Mouse (Mus musculus) neural tube, embryonic 14.5 days (tissue): ENCODE results near the gene Rtn3. TPM values are rescaled to one million over a fixed set of nuclear protein-coding genes. Genes with fewer than 3 reads are reported as not detected.
A peak's percentile ranks its signal among the peaks of the same experiment; 100 is the strongest.

Experiments
- ATAC-seq: fragments of 200-750 bp; cut with Nextera tagmentation; 2 replicates; pipeline ENCODE4 v1.8.0; 2017; ENCODE audit warnings: low read depth, mild to moderate bottlenecking, moderate TSS enrichment, moderate library complexity
- H3K27ac ChIP-seq: fragments of 300-500 bp; sonication (generic); 2 replicates; pipeline ENCODE4 v1.5.1; 2014; ENCODE audit warnings: low read depth, mild to moderate bottlenecking, control low read depth, low read length, moderate library complexity, mixed read lengths
- H3K27me3 ChIP-seq: fragments of 300-500 bp; sonication (generic); 2 replicates; pipeline ENCODE4 v1.6.1; 2014; ENCODE audit warnings: low read length; ENCODE audit not compliant: control insufficient read depth, insufficient read depth
- H3K36me3 ChIP-seq: fragments of 300-500 bp; sonication (generic); 2 replicates; pipeline ENCODE4 v1.6.1; 2014; ENCODE audit warnings: low read length, mixed read lengths; ENCODE audit not compliant: control insufficient read depth, insufficient read depth
- H3K4me1 ChIP-seq: fragments of 300-500 bp; sonication (generic); 2 replicates; pipeline ENCODE4 v1.6.1; 2014; ENCODE audit warnings: low read length; ENCODE audit not compliant: control insufficient read depth, insufficient read depth
- H3K4me2 ChIP-seq: fragments of 300-500 bp; sonication (generic); 2 replicates; pipeline ENCODE4 v1.6.1; 2014; ENCODE audit warnings: mild to moderate bottlenecking, low read depth, low read length, control low read depth
- H3K4me3 ChIP-seq: fragments of 300-500 bp; sonication (generic); 2 replicates; pipeline ENCODE4 v1.5.1; 2014; ENCODE audit warnings: low read depth, low read length, control low read depth, mixed read lengths
- H3K9ac ChIP-seq: fragments of 300-500 bp; sonication (generic); replicated peaks from 2 replicates; pipeline ENCODE4 v1.6.1; 2014; ENCODE audit warnings: low read depth, mild to moderate bottlenecking, control low read depth, low read length, mixed read lengths
- H3K9me3 ChIP-seq: fragments of 300-500 bp; sonication (generic); 2 replicates; pipeline ENCODE4 v1.6.1; 2016; ENCODE audit warnings: low read length; ENCODE audit not compliant: control insufficient read depth
- WGBS: fragments of 180-500 bp; shearing (Covaris S2); extraction: QIAGEN DNeasy Blood & Tissue Kit; methylation state at CpG from one replicate; pipeline ENCODE4 v1.1.7; 2014; 5-methylcytosine and 5-hydroxymethylcytosine counted together
- polyA plus RNA-seq: library from polyadenylated mRNA; unstranded; fragments of >200 nt; fragmentation: Nextera tagmentation; extraction: Ambion mirVana; gene quantifications from 2 replicates; pipeline ENCODE4 v1.2.1, GENCODE M21; 2014

Gene Rtn3
- polyA plus RNA-seq, 1 experiment from 2014 or later = 576 TPM

GRCm38 (mm10) chr19:7438295-7438694 lies 44.8 kb downstream of the Rtn3 start:
- no peaks in the 10 kb centered on the region for H3K9me3 ChIP-seq
- ATAC-seq = no peak
- no peak overlapping the region for H3K27ac ChIP-seq
- no peak overlapping the region for H3K9ac ChIP-seq
- H3K4me3 ChIP-seq = no peak overlapping the region
- peaks cover 10% of the 10 kb centered on the region; the same call in 1 of the 2 replicates for H3K36me3 ChIP-seq
- H3K4me1 ChIP-seq = no peaks in the 10 kb centered on the region
- H3K4me2 ChIP-seq = no peak overlapping the region
- no peaks in the 10 kb centered on the region for H3K27me3 ChIP-seq

GRCm38 (mm10) chr19:7436061-7436970 lies 46.8 kb downstream of the Rtn3 start:
- H3K27me3 ChIP-seq = no peaks in the 10 kb centered on the region
- no peak overlapping the region for H3K9ac ChIP-seq
- no peak overlapping the region for H3K4me3 ChIP-seq
- no peak overlapping the region for H3K27ac ChIP-seq
- no peak overlapping the region for H3K4me2 ChIP-seq
- peaks cover 29% of the 10 kb centered on the region for H3K36me3 ChIP-seq
- no peaks in the 10 kb centered on the region for H3K4me1 ChIP-seq
- no peaks in the 10 kb centered on the region for H3K9me3 ChIP-seq
- ATAC-seq = peak; percentile 57; the same call in 1 of the 2 replicates
- whole genome bisulfite sequencing = 79% methylated on average over 5 of the region's 5 CpGs

DNA sequence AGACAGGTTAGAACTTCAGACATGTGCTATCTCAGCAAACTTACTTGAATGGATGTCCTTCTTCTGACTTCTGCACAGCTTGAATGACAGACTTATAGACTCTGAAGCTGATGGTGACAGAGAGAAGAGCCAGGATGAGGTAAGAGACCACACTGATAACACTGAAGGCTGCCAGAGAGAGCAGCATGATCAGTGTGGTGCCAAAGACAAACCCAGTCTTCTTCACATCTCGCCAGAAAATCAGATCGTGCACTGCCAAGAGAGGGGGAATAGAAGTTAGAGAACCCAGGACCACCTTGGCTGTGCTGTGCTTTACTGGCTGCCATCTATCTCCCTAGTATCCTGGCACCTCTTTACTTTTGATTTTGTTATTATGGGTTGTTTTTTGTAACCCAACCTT lies 48.2 kb downstream of the Rtn3 start:
- Histone ChIP-seq H3K4me2 (no peak overlapping the region), H3K4me3 (no peak overlapping the region), H3K9me3 (no peaks in the 10 kb centered on the region), H3K36me3 (peaks cover 42% of the 10 kb centered on the region), H3K27me3 (no peaks in the 10 kb centered on the region), H3K27ac (no peak overlapping the region), H3K4me1 (no peaks in the 10 kb centered on the region), H3K9ac (no peak overlapping the region)
- no peak for ATAC-seq
- 91% methylated on average over 2 of the region's 2 CpGs for WGBS

DNA sequence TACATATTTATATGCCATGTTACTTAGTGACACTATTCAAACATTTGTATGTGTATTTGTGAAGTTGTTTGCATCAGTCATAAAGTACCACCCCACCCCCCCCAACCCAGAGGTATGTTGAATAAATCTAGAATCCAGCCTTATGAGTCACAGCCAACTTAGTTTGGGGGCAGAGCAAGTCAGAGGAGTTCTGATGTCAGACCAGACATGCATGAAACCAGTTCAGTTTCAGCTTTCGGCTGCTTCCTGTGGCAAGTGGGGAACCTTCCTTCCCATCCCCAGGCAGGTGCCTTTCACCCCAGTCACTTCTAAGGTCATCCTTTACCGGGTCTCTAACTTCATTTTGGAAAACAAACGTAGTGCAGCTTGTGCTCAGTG lies 57.7 kb downstream of the Rtn3 start:
- peak overlapping the region; percentile 91; the same call in 1 of the 2 replicates for H3K4me2 ChIP-seq
- no peak overlapping the region for H3K4me3 ChIP-seq
- no peaks in the 10 kb centered on the region for H3K9me3 ChIP-seq
- no peak overlapping the region for H3K9ac ChIP-seq
- WGBS = 54% methylated on average over 3 of the region's 3 CpGs
- peaks cover 54% of the 10 kb centered on the region for H3K36me3 ChIP-seq
- ATAC-seq = no peak
- H3K4me1 ChIP-seq = peaks cover 52% of the 10 kb centered on the region
- no peaks in the 10 kb centered on the region for H3K27me3 ChIP-seq
- H3K27ac ChIP-seq = no peak overlapping the region

- Histone ChIP-seq H3K4me2 (peak overlapping the region; percentile 91; the same call in 1 of the 2 replicates), H3K36me3 (peaks cover 50% of the 10 kb centered on the region), H3K9me3 (no peaks in the 10 kb centered on the region), H3K4me1 (peaks cover 58% of the 10 kb centered on the region), H3K4me3 (peak overlapping the region; percentile 10; the same call in 1 of the 2 replicates), H3K9ac (peak overlapping the region; percentile 73; the same call in 1 of the 2 replicates), H3K27ac (peak overlapping the region; percentile 55; the same call in 1 of the 2 replicates), H3K27me3 (no peaks in the 10 kb centered on the region)
- 49% methylated on average over 8 of the region's 8 CpGs for WGBS
- no peak for ATAC-seq
Measured at GRCm38 (mm10) chr19:7424590-7425397, 58.3 kb downstream of the Rtn3 start.

GRCm38 (mm10) chr19:7424131-7424530 lies 59.0 kb downstream of the Rtn3 start:
- Histone ChIP-seq H3K4me2 (peak overlapping the region; percentile 91), H3K9me3 (no peaks in the 10 kb centered on the region), H3K4me3 (peak overlapping the region; percentile 39), H3K27ac (peak overlapping the region; percentile 88), H3K9ac (peak overlapping the region; percentile 73), H3K4me1 (peaks cover 64% of the 10 kb centered on the region), H3K36me3 (peaks cover 44% of the 10 kb centered on the region), H3K27me3 (no peaks in the 10 kb centered on the region)
- ATAC-seq = no peak
- 58% methylated on average over 7 of the region's 7 CpGs for WGBS

- WGBS = 14% methylated on average over 16 of the region's 16 CpGs
- ATAC-seq = no peak; the same call in 1 of the 2 replicates
- H3K4me1 ChIP-seq = peaks cover 69% of the 10 kb centered on the region
- H3K9me3 ChIP-seq = no peaks in the 10 kb centered on the region
- peaks cover 42% of the 10 kb centered on the region for H3K36me3 ChIP-seq
- H3K27me3 ChIP-seq = no peaks in the 10 kb centered on the region
- H3K9ac ChIP-seq = peak overlapping the region; percentile 73
- peak overlapping the region; percentile 91 for H3K4me2 ChIP-seq
- peak overlapping the region; percentile 88 for H3K27ac ChIP-seq
- H3K4me3 ChIP-seq = peak overlapping the region; percentile 39
Measured at GRCm38 (mm10) chr19:7423656-7424030, 59.4 kb downstream of the Rtn3 start.

DNA sequence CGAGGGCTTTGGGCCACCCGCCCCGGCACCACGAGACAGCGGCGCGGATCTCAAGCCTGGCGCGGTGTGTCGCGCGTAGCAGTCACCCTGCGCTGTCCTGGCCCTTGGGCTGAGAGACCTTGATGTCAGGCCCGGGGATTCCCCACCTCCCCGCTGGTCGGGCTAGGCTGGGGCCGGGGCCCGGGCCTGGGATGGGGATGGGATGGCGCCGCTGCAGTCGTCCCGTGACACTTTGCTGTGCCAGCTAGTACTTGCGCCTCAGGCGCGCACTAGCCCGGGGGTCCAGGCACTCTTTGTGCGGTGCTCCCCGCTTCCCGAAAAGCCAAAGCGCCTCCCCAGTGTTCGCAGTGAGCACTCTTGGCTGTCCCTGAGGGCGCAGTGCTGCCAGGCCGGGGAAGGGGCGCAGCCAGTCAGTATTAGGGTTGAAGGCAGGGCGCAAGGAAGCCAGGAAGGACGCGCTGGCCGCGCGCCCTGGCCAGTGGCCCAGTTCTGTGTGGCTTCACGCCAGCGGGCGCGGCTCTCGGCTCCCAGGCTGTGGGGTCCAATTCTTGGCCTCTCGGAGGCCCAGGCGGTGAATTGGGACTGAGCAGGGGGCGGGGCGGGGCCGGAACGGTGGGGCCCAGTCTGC lies 59.9 kb downstream of the Rtn3 start:
- ATAC-seq = peak; percentile 64
- H3K27me3 ChIP-seq = no peaks in the 10 kb centered on the region
- H3K9me3 ChIP-seq = no peaks in the 10 kb centered on the region
- peaks cover 40% of the 10 kb centered on the region for H3K36me3 ChIP-seq
- peak overlapping the region; percentile 91 for H3K4me2 ChIP-seq
- 10% methylated on average over 51 of the region's 51 CpGs for WGBS
- H3K4me1 ChIP-seq = peaks cover 69% of the 10 kb centered on the region
- H3K9ac ChIP-seq = peak overlapping the region; percentile 73
- peak overlapping the region; percentile 88 for H3K27ac ChIP-seq
- peak overlapping the region; percentile 39 for H3K4me3 ChIP-seq
